Mouse (Mus musculus) heart, adult 2 months (tissue): Measurements from ENCODE around the gene Cep128.

ENCODE experiments used
- CTCF ChIP-seq: fragments of 200-600 bp; IDR thresholded peaks from 2 replicates; pipeline ENCODE4 v1.8.1; 2022; ENCODE audit warnings: antibody characterized with exemption, mild to moderate bottlenecking, moderate library complexity
- POLR2A ChIP-seq: fragments of 200-500 bp; IDR thresholded peaks from 2 replicates; pipeline ENCODE4 v1.6.1; 2011; ENCODE audit warnings: mild to moderate bottlenecking, low read depth, low read length, control low read depth; ENCODE audit not compliant: insufficient read depth

GRCm38 (mm10) chr12:90987259-90987658 is 396.9 kb downstream of the Cep128 start:
- TF ChIP-seq CTCF: no peak
- TF ChIP-seq POLR2A: no peak
